Mouse (Mus musculus) spleen, adult 18-20 months (tissue): ENCODE measurements around the gene Mlst8.
A peak's percentile ranks its signal among the peaks of the same experiment; 100 is the strongest.
"Not testable (repeated sequence)": the region's sequence is repeated elsewhere in the genome, so short reads cannot be mapped to it uniquely, and the experiment has no call there.

Experiments
- DNase-seq, 2 experiments: peaks; one replicate each; pipeline ENCODE4 v3.0.0; 2022; ENCODE audit warnings: mixed read lengths in 2 of 2

The Mlst8 gene

GRCm38 (mm10) chr17:24468636-24469246, 10.1 kb downstream of the Mlst8 start:
- no peak for DNase-seq

GRCm38 (mm10) chr17:24463374-24464133, 15.3 kb downstream of the Mlst8 start:
- no peak for DNase-seq

GRCm38 (mm10) chr17:24462932-24463331, 15.9 kb downstream of the Mlst8 start:
- DNase-seq, result no peak

GRCm38 (mm10) chr17:24461580-24461979, 17.3 kb downstream of the Mlst8 start:
- DNase-seq, result no peak

GRCm38 (mm10) chr17:24455523-24456206, 23.2 kb downstream of the Mlst8 start:
- not testable (repeated sequence) for DNase-seq

GRCm38 (mm10) chr17:24454756-24455522, 23.9 kb downstream of the Mlst8 start:
- DNase-seq, result peak; percentile 99 to 100

GRCm38 (mm10) chr17:24454218-24454755, 24.6 kb downstream of the Mlst8 start:
- DNase-seq, result no peak

- DNase-seq, result no peak
Observed at GRCm38 (mm10) chr17:24453372-24453771, 25.5 kb downstream of the Mlst8 start.

GRCm38 (mm10) chr17:24451220-24451619, 27.7 kb downstream of the Mlst8 start:
- no peak for DNase-seq

GRCm38 (mm10) chr17:24449507-24449906, 29.4 kb downstream of the Mlst8 start:
- no peak for DNase-seq

GRCm38 (mm10) chr17:24446590-24446989, 32.3 kb downstream of the Mlst8 start:
- DNase-seq, result no peak

GRCm38 (mm10) chr17:24443409-24443808, 35.5 kb downstream of the Mlst8 start:
- no peak for DNase-seq

GRCm38 (mm10) chr17:24442632-24443155, 36.2 kb downstream of the Mlst8 start, which contains the start of gene Dnase1l2:
Gene Dnase1l2 (minus strand): TSS chr17:24443105.
- DNase-seq, result no peak

- no peak for DNase-seq
Observed at GRCm38 (mm10) chr17:24442107-24442506, 36.8 kb downstream of the Mlst8 start.

GRCm38 (mm10) chr17:24441148-24441547, 37.7 kb downstream of the Mlst8 start:
- no peak for DNase-seq

- DNase-seq, result no peak
Observed at GRCm38 (mm10) chr17:24440377-24440776, 38.5 kb downstream of the Mlst8 start.

- peak in 1 of 2 experiments; percentile 31 for DNase-seq
Observed at GRCm38 (mm10) chr17:24437016-24437415, 41.9 kb downstream of the Mlst8 start.

GRCm38 (mm10) chr17:24429201-24429983, 49.5 kb downstream of the Mlst8 start:
- DNase-seq, result no peak

GRCm38 (mm10) chr17:24427170-24427557, 51.7 kb downstream of the Mlst8 start:
- DNase-seq, result no peak

GRCm38 (mm10) chr17:24426471-24427169, 52.3 kb downstream of the Mlst8 start, which contains the start of gene Eci1:
Gene Eci1 (plus strand): TSS chr17:24426641.
- DNase-seq, result peak; percentile 85 to 90

- no peak for DNase-seq
Observed at GRCm38 (mm10) chr17:24425905-24426304, 53.0 kb downstream of the Mlst8 start.
